Mouse (Mus musculus): ENCODE measurements around the gene Prkg2.

- TF ChIP-seq POLR2A (IDR thresholded peaks at IDR 0.05; ENCODE audit: extremely low read depth, insufficient read depth, low read length): no peak
- no peak for TF ChIP-seq CTCF (IDR thresholded peaks at IDR 0.05; ENCODE audit: extremely low read depth, insufficient read depth, low read length)
Observed at GRCm38 (mm10) chr5:98981304-98981703, 55.8 kb downstream of the Prkg2 start.
